In genomic region chr16:20715161-20715560, GRCm38 (mm10) we compare ENCODE assay signal across 9 mouse cellular contexts. TPM values are rescaled to one million over a fixed set of nuclear protein-coding genes. Genes with fewer than 3 reads are reported as not detected.
DNase-seq lines count a peak whose midpoint lies in the region; ATAC-seq lines count a peak whose summit lies in the region.
"Had no signal": no experiment of that assay in that cellular context is flagged by ENCODE, and none has a peak within 500 bp of the region (broad histone marks: within the 10 kb centered on the region; RNA-seq: fewer than 3 reads in every experiment).

No protein-coding gene starts in this region.

- H3K27me3 ChIP-seq in heart, embryonic 13.5 days (replicated peaks), result no peaks in the 10 kb centered on the region
- no peaks in the 10 kb centered on the region for H3K27me3 ChIP-seq in hindbrain, embryonic 12.5 days
- H3K27me3 ChIP-seq in midbrain, embryonic 13.5 days, result no peaks in the 10 kb centered on the region

- peaks cover 38% of the 10 kb centered on the region for H3K4me1 ChIP-seq in heart, embryonic 13.5 days
- peaks cover 46% of the 10 kb centered on the region for H3K4me1 ChIP-seq in hindbrain, embryonic 12.5 days
- H3K4me1 ChIP-seq in midbrain, embryonic 13.5 days (replicated peaks), result peaks cover 47% of the 10 kb centered on the region

- peak overlapping the region; percentile 67 for H3K4me3 ChIP-seq in heart, embryonic 13.5 days
- H3K4me3 ChIP-seq in hindbrain, embryonic 12.5 days, result peak overlapping the region; percentile 67
- H3K4me3 ChIP-seq in midbrain, embryonic 13.5 days (replicated peaks), result peak overlapping the region; percentile 72

- H3K36me3 ChIP-seq in heart, embryonic 13.5 days, result peaks cover 31% of the 10 kb centered on the region
- peaks cover 28% of the 10 kb centered on the region for H3K36me3 ChIP-seq in hindbrain, embryonic 12.5 days
- H3K36me3 ChIP-seq in midbrain, embryonic 13.5 days, result peaks cover 36% of the 10 kb centered on the region

- DNase-seq in heart, adult 8-10 months (ENCODE audit: low spot score), result no peak
- peak; percentile 26 for DNase-seq in adipocyte (ENCODE audit: low spot score)
- no peak for DNase-seq in left cerebral cortex, adult 11 months (ENCODE audit: low spot score)
- no peak for DNase-seq in adrenal gland, postnatal 36 days
- DNase-seq in spleen, adult 18-20 months, result no peak

- no peaks in the 10 kb centered on the region for H3K9me3 ChIP-seq in heart, embryonic 13.5 days
- H3K9me3 ChIP-seq in hindbrain, embryonic 12.5 days (replicated peaks), result no peaks in the 10 kb centered on the region
- no peaks in the 10 kb centered on the region for H3K9me3 ChIP-seq in midbrain, embryonic 13.5 days

- peak overlapping the region; percentile 87 for H3K9ac ChIP-seq in heart, embryonic 13.5 days
- peak overlapping the region; percentile 83; the same call in 1 of the 2 replicates for H3K9ac ChIP-seq in hindbrain, embryonic 12.5 days
- H3K9ac ChIP-seq in midbrain, embryonic 13.5 days (replicated peaks), result peak overlapping the region; percentile 82

- ATAC-seq in heart, embryonic 13.5 days (ENCODE audit: extremely low read depth, insufficient number of reproducible peaks, low FRiP score, low TSS enrichment), result no peak
- ATAC-seq in hindbrain, embryonic 12.5 days (ENCODE audit: low FRiP score), result no peak
- ATAC-seq in midbrain, embryonic 13.5 days, result no peak

- peak overlapping the region; percentile 97 for H3K4me2 ChIP-seq in heart, embryonic 13.5 days
- H3K4me2 ChIP-seq in hindbrain, embryonic 12.5 days (replicated peaks), result peak overlapping the region; percentile 89
- peak overlapping the region; percentile 91 for H3K4me2 ChIP-seq in midbrain, embryonic 13.5 days (replicated peaks)

- WGBS in heart, embryonic 13.5 days, result 69% methylated on average over 2 of the region's 2 CpGs
- 43% methylated on average over 2 of the region's 2 CpGs for WGBS in hindbrain, embryonic 12.5 days
- WGBS in midbrain, embryonic 13.5 days, result 68% methylated on average over 2 of the region's 2 CpGs

- no peak overlapping the region; the same call in 1 of the 2 replicates for H3K27ac ChIP-seq in heart, embryonic 13.5 days (replicated peaks)
- peak overlapping the region; percentile 93; the same call in 1 of the 2 replicates for H3K27ac ChIP-seq in hindbrain, embryonic 12.5 days
- H3K27ac ChIP-seq in midbrain, embryonic 13.5 days, result no peak overlapping the region

RNA-seq across cellular contexts. Expression of gene Polr2h, which starts 2.3 kb away (rescaled TPM):
- polyA plus RNA-seq in heart, embryonic 13.5 days (2015; fragmentation: Nextera tagmentation; extraction: Ambion mirVana), result 52.6 and 56.2 TPM in 2 replicates
- 10 to 100 TPM in 1 of 4 experiments, 1 to 10 TPM in 3; 7.8 to 11.2 (median 9.1) TPM for total RNA-seq in heart, adult 8-10 months (2022)
- 68.6 and 80.7 TPM in 2 replicates for polyA plus RNA-seq in hindbrain, embryonic 12.5 days (2016; fragmentation: Nextera tagmentation; extraction: Ambion mirVana)
- polyA plus RNA-seq in midbrain, embryonic 13.5 days (2015; fragmentation: Nextera tagmentation; extraction: Ambion mirVana), result 86.3 and 87.9 TPM in 2 replicates
- total RNA-seq in adrenal gland, postnatal 36 days (2021), result 10 to 100 TPM; 37.0 to 56.4 TPM

RNA-seq across cellular contexts. Expression of gene Clcn2, which starts 2.4 kb away (rescaled TPM):
- 3.9 and 4.3 TPM in 2 replicates for polyA plus RNA-seq in heart, embryonic 13.5 days (2015; fragmentation: Nextera tagmentation; extraction: Ambion mirVana)
- total RNA-seq in heart, adult 8-10 months (2022), result 1 to 10 TPM; 1.5 to 3.3 (median 2.1) TPM
- 40.0 and 40.5 TPM in 2 replicates for polyA plus RNA-seq in hindbrain, embryonic 12.5 days (2016; fragmentation: Nextera tagmentation; extraction: Ambion mirVana)
- 20.6 and 32.0 TPM in 2 replicates for polyA plus RNA-seq in midbrain, embryonic 13.5 days (2015; fragmentation: Nextera tagmentation; extraction: Ambion mirVana)
- total RNA-seq in adrenal gland, postnatal 36 days (2021), result 10 to 100 TPM; 19.3 to 66.2 TPM

RNA-seq across cellular contexts. Expression of gene Chrd, which starts 17.8 kb away (rescaled TPM):
- polyA plus RNA-seq in heart, embryonic 13.5 days (2015; fragmentation: Nextera tagmentation; extraction: Ambion mirVana), result 0.39 and 0.83 TPM in 2 replicates
- 1 to 10 TPM; 1.4 to 3.3 (median 2.9) TPM for total RNA-seq in heart, adult 8-10 months (2022)
- 6.0 and 6.4 TPM in 2 replicates for polyA plus RNA-seq in hindbrain, embryonic 12.5 days (2016; fragmentation: Nextera tagmentation; extraction: Ambion mirVana)
- 3.8 and 4.3 TPM in 2 replicates for polyA plus RNA-seq in midbrain, embryonic 13.5 days (2015; fragmentation: Nextera tagmentation; extraction: Ambion mirVana)
- total RNA-seq in adrenal gland, postnatal 36 days (2021), result 10 to 100 TPM; 10.4 to 10.6 TPM
- total RNA-seq: neutrophil, adult 5-6 weeks had no signal

RNA-seq across cellular contexts. Expression of gene Thpo, which starts 19.1 kb away (rescaled TPM):
- polyA plus RNA-seq in heart, embryonic 13.5 days (2015; fragmentation: Nextera tagmentation; extraction: Ambion mirVana), result 0.11 and 0.25 TPM in 2 replicates
- under 1 TPM in 3 of 4 experiments, not detected in 1; 0.27 to 0.31 (median 0.28) TPM for total RNA-seq in heart, adult 8-10 months (2022)
- polyA plus RNA-seq in hindbrain, embryonic 12.5 days (2016; fragmentation: Nextera tagmentation; extraction: Ambion mirVana), result 0.96 and 0.98 TPM in 2 replicates
- 0.71 and 1.4 TPM in 2 replicates for polyA plus RNA-seq in midbrain, embryonic 13.5 days (2015; fragmentation: Nextera tagmentation; extraction: Ambion mirVana)
- 1 to 10 TPM; 1.3 to 1.5 TPM for total RNA-seq in adrenal gland, postnatal 36 days (2021)
- total RNA-seq: neutrophil, adult 5-6 weeks had no signal

RNA-seq across cellular contexts. Expression of gene Fam131a, which starts 22.1 kb away (rescaled TPM):
- polyA plus RNA-seq in heart, embryonic 13.5 days (2015; fragmentation: Nextera tagmentation; extraction: Ambion mirVana), result 5.1 and 6.0 TPM in 2 replicates
- total RNA-seq in heart, adult 8-10 months (2022), result 10 to 100 TPM; 26.2 to 47.4 (median 33.0) TPM
- 19.4 and 19.8 TPM in 2 replicates for polyA plus RNA-seq in hindbrain, embryonic 12.5 days (2016; fragmentation: Nextera tagmentation; extraction: Ambion mirVana)
- 35.7 and 37.3 TPM in 2 replicates for polyA plus RNA-seq in midbrain, embryonic 13.5 days (2015; fragmentation: Nextera tagmentation; extraction: Ambion mirVana)
- total RNA-seq in adrenal gland, postnatal 36 days (2021), result 10 to 100 TPM; 13.5 to 15.0 TPM
- total RNA-seq: neutrophil, adult 5-6 weeks had no signal
